Mouse (Mus musculus) cerebellum, adult 11 months (tissue): ENCODE measurements around the gene Tpcn1.
"Not testable (repeated sequence)": the region's sequence is repeated elsewhere in the genome, so short reads cannot be mapped to it uniquely, and the experiment has no call there.

Source experiments
- DNase-seq: peaks from one replicate; pipeline ENCODE4 v3.0.0; 2022

Gene Tpcn1

DNA sequence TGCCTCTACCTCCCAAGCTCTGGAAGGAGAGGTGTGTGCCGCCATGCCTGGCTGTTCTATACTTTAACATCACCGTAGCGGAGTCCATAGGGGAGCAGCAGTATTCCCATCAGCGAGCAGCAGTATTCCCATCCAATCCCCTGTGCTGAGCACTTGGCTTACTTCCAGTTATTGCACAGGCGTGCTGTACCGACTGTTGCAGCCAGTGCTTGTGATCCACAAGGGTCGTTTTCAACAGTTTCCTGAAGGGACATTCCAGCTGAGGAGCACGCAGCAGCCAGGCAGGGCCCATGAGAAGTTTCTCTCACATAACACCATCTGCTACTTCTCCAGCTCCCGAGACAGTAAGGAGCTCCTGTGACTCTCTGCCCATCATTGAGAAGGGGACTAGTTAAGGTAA lies 82.0 kb downstream of the Tpcn1 start:
- DNase-seq: no peak

GRCm38 (mm10) chr5:120505781-120506180 lies 82.7 kb downstream of the Tpcn1 start:
- DNase-seq: no peak

DNA sequence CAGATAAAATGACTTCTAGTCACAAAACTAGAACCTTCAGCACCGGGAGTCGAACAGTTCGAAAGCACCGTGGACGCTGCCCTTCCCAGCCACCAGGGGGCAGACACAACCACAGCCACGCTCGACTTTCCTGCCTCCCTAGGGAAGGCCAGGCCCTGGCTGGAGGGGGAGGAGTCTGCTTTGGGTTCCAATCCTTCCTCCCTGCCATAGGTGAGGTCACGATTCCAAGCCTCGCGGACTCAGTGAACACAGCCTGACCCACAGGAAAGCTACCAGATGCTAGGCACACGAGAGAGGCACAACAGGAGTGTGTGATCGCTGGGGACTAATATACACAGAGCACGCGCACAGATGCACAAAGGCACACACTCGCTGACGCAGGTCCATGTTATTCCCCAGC lies 83.1 kb downstream of the Tpcn1 start:
- DNase-seq: peak; percentile 80

- peak; percentile 75 for DNase-seq
These were observed 85.2 kb downstream of the Tpcn1 start, which contains the start of gene Plbd2 for GRCm38 (mm10) chr5:120503144-120503795. Plbd2 (minus strand) TSS chr5:120503625.

DNA sequence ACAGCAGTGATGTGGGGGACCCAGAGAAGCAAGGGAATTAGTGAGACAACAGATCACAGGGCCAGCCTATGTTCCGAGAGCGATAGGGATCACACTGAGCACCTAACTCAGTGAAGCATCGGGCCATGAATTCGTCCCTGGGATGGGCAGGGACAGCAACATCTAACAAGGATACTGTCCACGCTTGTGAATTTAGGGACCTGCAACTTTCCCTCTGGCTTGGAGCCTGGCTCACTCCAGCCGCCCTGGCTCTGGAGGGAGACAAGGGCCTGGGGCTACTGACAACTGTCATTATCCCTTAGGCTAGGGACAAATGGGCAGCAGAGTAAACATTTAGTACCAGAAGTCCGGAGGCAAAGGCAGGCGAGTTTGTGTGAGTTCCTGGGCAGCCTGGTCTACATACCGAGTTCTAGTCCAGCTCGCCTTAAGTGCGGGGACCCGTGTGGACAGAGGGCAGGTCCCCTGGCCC lies 85.8 kb downstream of the Tpcn1 start:
- DNase-seq: no peak

DNA sequence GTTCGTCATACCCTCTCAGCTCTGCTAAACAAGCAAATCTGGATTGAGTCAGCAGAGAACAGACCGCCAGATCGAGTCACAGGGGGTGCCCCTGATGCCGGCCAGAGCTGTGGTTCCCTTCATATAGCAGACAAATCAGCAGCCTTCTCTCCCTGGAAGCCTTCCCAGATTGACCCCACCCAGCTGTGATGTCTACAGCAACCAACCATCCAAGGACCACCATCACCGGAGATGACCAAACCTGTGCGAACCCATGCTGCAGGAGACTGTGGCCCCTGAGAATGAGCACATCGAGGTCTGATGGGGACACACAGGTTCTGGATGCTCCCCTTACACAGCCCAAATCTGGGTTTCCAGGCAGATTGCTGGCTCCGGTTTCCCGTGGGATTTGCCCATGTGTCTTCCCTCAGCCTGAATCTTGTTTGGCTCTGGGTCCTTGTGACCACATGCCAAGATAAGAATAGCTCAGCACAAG lies 86.3 kb downstream of the Tpcn1 start:
- no peak for DNase-seq

DNA sequence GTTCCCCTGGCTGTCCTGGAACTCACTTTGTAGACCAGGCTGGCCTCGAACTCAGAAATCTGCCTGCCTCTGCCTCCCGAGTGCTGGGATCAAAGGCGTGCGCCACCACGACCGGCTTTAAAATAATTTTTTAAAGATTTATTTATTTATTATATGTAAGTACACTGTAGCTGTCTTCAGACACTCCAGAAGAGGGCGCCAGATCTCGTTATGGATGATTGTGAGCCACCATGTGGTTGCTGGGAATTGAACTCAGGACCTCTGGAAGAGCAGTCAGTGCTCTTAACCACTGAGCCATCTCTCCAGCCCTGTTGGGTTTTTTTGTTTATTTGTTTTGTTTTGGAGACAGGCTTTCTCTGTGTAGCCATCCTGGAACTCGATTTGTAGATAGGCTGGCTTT lies 87.9 kb downstream of the Tpcn1 start:
- DNase-seq: not testable (repeated sequence)

GRCm38 (mm10) chr5:120499202-120499601 lies 89.3 kb downstream of the Tpcn1 start:
- DNase-seq: no peak

DNA sequence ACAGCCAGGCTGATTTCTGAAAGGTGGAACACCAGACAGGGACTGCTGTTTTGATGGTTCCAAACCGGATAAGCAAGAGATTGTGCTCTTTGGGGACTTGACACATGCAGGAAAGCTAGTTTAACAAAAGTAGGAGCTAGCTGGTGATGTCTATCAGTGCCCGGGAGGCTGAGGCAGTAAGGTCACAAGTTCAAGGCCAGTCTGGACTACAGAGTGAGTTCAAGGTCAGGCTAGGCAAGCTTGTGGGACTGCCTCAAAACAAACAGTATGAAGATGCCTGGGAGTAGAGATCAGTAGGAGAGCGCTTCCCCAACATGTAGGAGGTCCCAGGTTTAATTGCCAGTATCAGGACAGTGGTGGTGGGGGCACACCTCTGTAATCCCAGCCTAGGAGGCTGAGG lies 91.4 kb downstream of the Tpcn1 start:
- no peak for DNase-seq

DNA sequence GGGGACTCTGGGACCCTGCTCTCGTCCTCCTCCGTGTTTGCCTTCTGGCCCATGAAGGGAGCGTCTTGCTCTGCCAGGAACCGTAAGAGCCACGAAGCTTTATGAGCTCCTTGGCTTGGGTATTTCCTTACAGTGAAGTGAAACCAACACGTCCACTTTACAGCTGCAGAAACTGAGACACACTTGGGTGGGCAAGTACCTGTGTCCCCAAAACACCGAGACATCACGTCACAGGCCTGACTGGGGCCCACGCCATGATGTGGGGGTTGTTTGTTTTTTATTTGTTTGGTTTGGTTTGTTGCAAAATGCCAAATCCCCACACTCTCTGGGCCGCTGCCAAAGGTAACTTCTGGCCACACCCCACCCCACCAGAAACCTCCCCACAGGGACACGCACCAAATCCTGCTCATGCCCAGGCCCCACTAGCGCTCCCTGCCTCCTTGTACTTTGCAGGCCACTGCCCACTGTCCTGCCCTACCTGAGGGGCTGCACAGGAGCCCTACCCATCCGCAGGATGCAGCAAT lies 92.7 kb downstream of the Tpcn1 start:
- no peak for DNase-seq

DNA sequence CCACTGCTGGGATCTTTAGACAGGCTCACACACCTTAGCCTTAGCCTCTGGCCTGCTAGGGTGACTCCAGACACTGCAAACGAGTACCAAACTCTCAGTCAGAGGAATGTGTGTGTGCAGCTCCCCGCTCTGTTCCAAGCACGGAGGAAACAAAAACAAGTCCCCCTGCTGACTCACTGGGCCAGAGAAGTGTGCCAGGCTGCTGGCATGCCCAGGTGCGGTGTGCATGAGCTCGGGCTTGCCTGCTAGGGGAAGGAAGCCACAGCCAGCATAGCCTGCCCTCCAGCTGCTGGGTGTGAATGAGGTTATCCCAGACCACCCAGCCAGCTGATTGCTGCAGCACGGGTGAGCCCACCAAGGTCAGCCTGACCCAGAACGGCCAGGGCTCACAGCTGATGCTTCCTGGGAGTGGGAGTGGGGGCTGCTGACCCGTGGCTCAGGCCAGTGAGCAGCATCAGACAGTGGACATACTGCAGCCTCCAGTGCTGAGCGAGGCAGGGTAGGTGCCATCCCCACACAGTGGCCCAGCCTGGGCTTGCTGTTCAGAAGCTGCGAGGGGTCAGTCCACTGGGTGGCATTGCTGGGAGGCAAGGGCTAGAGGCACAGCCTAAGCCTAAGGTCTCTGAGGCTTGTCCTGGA lies 93.3 kb downstream of the Tpcn1 start:
- no peak for DNase-seq

GRCm38 (mm10) chr5:120493873-120494395 lies 94.5 kb downstream of the Tpcn1 start:
- no peak for DNase-seq

DNA sequence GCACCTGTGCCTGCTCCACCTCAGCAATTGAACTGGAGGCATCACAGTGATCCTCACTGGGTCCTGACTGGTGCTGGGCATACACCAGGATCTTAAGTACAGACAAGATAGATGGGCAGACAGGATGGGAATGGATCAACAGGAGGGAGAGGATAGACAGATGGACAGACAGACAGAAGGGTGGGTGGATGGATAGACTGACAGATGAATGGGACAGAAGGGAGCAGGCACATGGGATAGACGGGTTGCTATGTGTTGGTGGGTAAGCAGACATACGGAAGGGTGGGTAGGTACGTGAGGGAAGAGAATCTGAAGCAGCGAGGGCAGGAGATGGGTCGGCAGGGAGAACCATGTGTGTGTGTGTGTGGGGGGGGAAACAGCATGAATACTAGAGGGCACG lies 95.0 kb downstream of the Tpcn1 start:
- no peak for DNase-seq

- no peak for DNase-seq
These were observed 96.0 kb downstream of the Tpcn1 start for GRCm38 (mm10) chr5:120492437-120492836.

- peak; percentile 54 for DNase-seq
These were observed 97.7 kb downstream of the Tpcn1 start for GRCm38 (mm10) chr5:120490679-120491192.

DNA sequence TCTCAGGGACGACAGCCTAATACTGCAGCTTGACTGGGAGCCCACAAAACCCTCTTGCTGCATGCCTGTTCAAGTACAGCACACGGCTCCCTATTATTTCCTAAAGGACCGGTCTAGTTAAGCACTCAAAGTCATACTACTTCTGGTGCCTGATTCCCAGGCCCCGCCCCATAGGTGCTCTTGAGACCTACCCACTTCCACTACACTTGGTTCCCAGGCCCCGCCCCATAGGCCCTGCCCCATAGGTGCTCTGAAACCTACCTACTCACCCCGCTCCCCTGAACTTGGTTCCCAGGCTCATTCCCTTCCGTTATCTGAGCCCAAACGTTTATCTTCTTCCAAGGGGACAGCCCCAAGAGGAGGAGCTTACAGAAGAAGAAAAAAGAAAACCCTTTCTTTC lies 100.6 kb downstream of the Tpcn1 start:
- DNase-seq: no peak
